Mouse (Mus musculus) B cell, adult 67 days (primary cell): ENCODE results near the gene Olfr124. TPM values are rescaled to one million over a fixed set of nuclear protein-coding genes. Genes with fewer than 3 reads are reported as not detected.

Experiments
- total RNA-seq, 2 experiments: library from RNA; stranded (reverse); gene quantifications; 4 replicates each; pipeline ENCODE4 v1.2.4; 2023

Gene Olfr124
- not detected for total RNA-seq

DNA sequence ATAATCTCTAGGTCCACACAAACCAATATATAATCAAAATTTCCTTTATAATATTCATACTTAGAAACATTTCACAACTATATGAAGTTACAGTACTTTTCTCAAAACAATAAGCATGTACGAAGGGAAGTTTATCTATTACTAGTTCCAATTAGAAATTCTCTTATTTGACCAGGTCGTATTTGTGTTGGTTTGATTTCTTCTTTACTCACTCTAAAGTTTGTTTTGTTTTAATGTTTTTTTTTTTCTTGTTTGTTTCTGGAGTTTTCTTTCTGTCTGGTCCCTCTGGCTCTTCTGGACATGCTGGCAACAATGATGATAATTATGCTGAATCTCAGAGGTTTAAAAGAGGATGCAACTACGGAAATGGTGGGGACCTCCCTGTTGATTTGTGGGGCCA lies at the start of gene Olfr124:
Gene Olfr124 (plus strand): TSS at position 301 of the 400 bp plus-strand sequence.

GRCm38 (mm10) chr17:37768307-37768706 lies 31.4 kb upstream of the Olfr124 start, which contains the start of gene Olfr122:
Gene Olfr122 (plus strand): TSS chr17:37768607.

GRCm38 (mm10) chr17:37793229-37793628 lies 6.5 kb upstream of the Olfr124 start, which contains the start of gene Olfr123:
Gene Olfr123 (plus strand): TSS chr17:37793529.

GRCm38 (mm10) chr17:37832649-37833048 lies 33.0 kb downstream of the Olfr124 start, which contains the start of gene Olfr125:
Gene Olfr125 (plus strand): TSS chr17:37832949.

DNA sequence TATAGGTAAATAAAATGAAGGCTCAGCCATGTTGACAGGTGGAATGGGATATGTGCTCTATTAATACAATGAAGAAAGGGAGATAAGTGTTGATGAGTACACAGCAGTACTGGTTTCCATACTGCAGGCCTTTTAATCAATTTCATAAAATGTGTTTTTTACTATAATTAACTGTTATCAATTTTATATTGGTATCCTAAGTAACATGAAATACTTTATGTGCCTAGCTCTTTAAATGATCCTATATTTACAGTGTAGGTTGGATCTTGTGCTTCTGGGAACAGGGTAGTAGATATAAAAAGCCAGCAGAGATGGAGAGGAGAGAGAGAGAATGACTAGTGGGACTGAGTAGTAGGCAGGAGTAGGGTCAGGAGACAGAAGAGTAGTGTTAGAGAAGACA lies 47.5 kb downstream of the Olfr124 start, which contains the start of gene Olfr126:
Gene Olfr126 (plus strand): TSS at position 301 of the 400 bp plus-strand sequence.

Other genes with a start within 250 kb of the Olfr124 start
- gene Olfr112, start 230.4 kb upstream of the Olfr124 start, total RNA-seq, result not detected
- not detected for gene Olfr113, start 222.2 kb upstream of the Olfr124 start, total RNA-seq
- not detected for gene Olfr114, start 207.1 kb upstream of the Olfr124 start, total RNA-seq
- not detected for gene Olfr115, start 172.8 kb upstream of the Olfr124 start, total RNA-seq
- gene Olfr116, start 172.7 kb upstream of the Olfr124 start, total RNA-seq, result not detected
- not detected for gene Olfr117, start 136.1 kb upstream of the Olfr124 start, total RNA-seq
- gene Olfr118, start 132.9 kb upstream of the Olfr124 start, total RNA-seq, result not detected
- not detected for gene Olfr119, start 103.3 kb upstream of the Olfr124 start, total RNA-seq
- gene Olfr120, start 78.1 kb upstream of the Olfr124 start, total RNA-seq, result not detected
- gene Olfr121, start 51.0 kb upstream of the Olfr124 start, total RNA-seq, result not detected
- gene Olfr122, start 31.3 kb upstream of the Olfr124 start, total RNA-seq, result not detected
- not detected for gene Olfr123, start 6.4 kb upstream of the Olfr124 start, total RNA-seq
- gene Olfr125, start 33.1 kb downstream of the Olfr124 start, total RNA-seq, result not detected
- not detected for gene Olfr126, start 47.6 kb downstream of the Olfr124 start, total RNA-seq
- not detected for gene Olfr127, start 100.5 kb downstream of the Olfr124 start, total RNA-seq
- not detected for gene Olfr128, start 120.7 kb downstream of the Olfr124 start, total RNA-seq
- not detected for gene Olfr761, start 153.2 kb downstream of the Olfr124 start, total RNA-seq